Mouse (Mus musculus): ENCODE results near the gene Ngfr. TPM values are rescaled to one million over a fixed set of nuclear protein-coding genes. Genes with fewer than 3 reads are reported as not detected.

Ngfr gene
- polyA plus RNA-seq, 1 experiment: not detected

DNA sequence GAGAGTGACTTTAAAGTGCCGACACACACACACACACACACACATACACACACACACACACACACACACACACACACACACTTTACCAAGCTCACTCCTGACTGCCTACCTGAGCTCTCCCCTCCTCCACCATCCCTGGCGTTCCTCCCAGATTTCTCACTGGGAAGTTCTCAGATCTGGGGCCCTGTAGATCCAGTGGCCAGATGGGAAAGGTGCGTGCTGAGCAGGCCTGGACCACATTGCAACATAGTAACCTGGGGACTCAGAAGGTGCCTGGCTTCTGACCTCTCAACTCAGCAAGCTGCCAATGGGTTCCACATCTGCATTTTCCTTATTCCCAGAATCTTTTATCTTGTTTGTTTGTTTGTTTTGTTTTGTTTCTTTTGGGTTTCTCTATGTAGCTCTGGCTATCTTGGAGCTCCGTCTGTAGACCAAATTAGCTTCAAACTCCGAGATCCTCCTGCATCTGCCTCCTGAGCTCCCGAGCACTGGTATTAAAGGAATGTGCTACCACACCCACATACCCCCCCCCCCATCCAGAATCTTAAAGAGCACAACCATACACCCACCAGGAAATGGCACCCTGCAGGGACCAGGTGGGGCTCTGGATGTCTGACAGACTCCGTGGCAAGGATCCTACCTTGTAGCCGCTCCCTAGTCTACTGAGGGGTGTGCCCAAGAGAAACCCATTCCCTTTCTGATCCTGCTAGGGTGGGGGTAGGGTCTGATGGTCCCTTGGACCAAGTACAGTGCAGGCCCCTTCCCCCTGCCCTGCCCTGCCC is 42.8 kb downstream of the Ngfr start:
- 89% methylated on average over 8 of the region's 8 CpGs for WGBS
- H3K4me1 ChIP-seq (ENCODE audit: control insufficient read depth, insufficient read depth, low read length): no peaks in the 10 kb centered on the region
- TF ChIP-seq CTCF (IDR thresholded peaks at IDR 0.05; ENCODE audit: insufficient read depth, low read depth, low read length) (no peak), POLR2A (IDR thresholded peaks at IDR 0.05; ENCODE audit: insufficient read depth, low read depth, low read length) (no peak)
- no peak overlapping the region for H3K27ac ChIP-seq (ENCODE audit: insufficient read depth, low read depth, low read length)
- H3K4me3 ChIP-seq (ENCODE audit: insufficient read depth, low read depth, low read length): no peak overlapping the region

DNA sequence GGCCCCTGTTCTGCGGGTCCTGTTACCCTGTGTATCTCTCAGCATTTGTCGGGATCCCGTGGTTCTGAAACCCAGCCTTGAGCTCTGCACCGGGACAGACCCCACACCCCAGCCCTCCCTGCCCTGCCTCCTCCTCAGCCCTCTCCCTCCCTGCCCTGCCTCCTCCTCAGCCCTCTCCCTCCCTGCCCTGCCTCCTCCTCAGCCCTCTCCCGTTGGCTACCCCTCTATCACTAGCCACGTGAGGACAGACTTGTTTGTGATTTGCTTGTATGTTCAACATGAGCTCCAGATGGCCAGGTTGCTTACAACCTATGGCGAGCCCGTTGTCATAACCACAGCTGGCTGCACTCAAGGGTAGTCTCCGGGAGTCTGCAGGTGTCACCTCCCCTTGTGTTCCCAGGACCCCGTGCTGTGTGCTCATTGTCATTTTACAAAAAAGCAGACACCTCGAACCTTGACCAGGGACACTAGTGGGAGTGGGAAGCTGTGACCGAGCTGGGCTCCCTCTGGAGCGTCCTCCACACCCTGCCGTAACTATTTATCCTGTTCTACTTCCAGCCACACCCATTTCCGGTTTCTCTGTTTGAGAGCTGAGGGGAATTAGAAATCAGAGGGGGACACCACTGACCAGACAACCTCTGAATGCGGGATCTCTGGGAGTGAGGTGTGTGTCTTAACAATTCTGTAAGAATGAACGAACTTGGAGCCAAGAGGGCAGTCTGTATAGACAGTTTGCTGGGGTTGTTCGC is 46.7 kb downstream of the Ngfr start:
- TF ChIP-seq CTCF (IDR thresholded peaks at IDR 0.05; ENCODE audit: insufficient read depth, low read depth, low read length): no peak
- TF ChIP-seq POLR2A (IDR thresholded peaks at IDR 0.05; ENCODE audit: insufficient read depth, low read depth, low read length): no peak
- peaks cover 8% of the 10 kb centered on the region for H3K4me1 ChIP-seq (ENCODE audit: control insufficient read depth, insufficient read depth, low read length)
- WGBS: 46% methylated on average over 18 of the region's 18 CpGs
- H3K27ac ChIP-seq (ENCODE audit: insufficient read depth, low read depth, low read length): no peak overlapping the region
- no peak overlapping the region for H3K4me3 ChIP-seq (ENCODE audit: insufficient read depth, low read depth, low read length)

- H3K27ac ChIP-seq (ENCODE audit: insufficient read depth, low read depth, low read length): no peak overlapping the region
- WGBS: 58% methylated on average over 15 of the region's 15 CpGs
- H3K4me1 ChIP-seq (ENCODE audit: control insufficient read depth, insufficient read depth, low read length): peaks cover 8% of the 10 kb centered on the region
- H3K4me3 ChIP-seq (ENCODE audit: insufficient read depth, low read depth, low read length): no peak overlapping the region
- TF ChIP-seq POLR2A (IDR thresholded peaks at IDR 0.05; ENCODE audit: insufficient read depth, low read depth, low read length) (no peak), CTCF (IDR thresholded peaks at IDR 0.05; ENCODE audit: insufficient read depth, low read depth, low read length) (no peak)
Measured at GRCm38 (mm10) chr11:95538378-95539104, 49.0 kb downstream of the Ngfr start.

- H3K27ac ChIP-seq (ENCODE audit: insufficient read depth, low read depth, low read length): no peak overlapping the region
- no peak overlapping the region for H3K4me3 ChIP-seq (ENCODE audit: insufficient read depth, low read depth, low read length)
- H3K4me1 ChIP-seq (ENCODE audit: control insufficient read depth, insufficient read depth, low read length): peaks cover 4% of the 10 kb centered on the region; the same call in 1 of the 2 replicates
- WGBS: 24% methylated on average over 24 of the region's 24 CpGs
- TF ChIP-seq CTCF (IDR thresholded peaks at IDR 0.05; ENCODE audit: insufficient read depth, low read depth, low read length): peak; percentile 99
- TF ChIP-seq POLR2A (IDR thresholded peaks at IDR 0.05; ENCODE audit: insufficient read depth, low read depth, low read length): no peak
Measured at GRCm38 (mm10) chr11:95533484-95534160, 53.9 kb downstream of the Ngfr start.

DNA sequence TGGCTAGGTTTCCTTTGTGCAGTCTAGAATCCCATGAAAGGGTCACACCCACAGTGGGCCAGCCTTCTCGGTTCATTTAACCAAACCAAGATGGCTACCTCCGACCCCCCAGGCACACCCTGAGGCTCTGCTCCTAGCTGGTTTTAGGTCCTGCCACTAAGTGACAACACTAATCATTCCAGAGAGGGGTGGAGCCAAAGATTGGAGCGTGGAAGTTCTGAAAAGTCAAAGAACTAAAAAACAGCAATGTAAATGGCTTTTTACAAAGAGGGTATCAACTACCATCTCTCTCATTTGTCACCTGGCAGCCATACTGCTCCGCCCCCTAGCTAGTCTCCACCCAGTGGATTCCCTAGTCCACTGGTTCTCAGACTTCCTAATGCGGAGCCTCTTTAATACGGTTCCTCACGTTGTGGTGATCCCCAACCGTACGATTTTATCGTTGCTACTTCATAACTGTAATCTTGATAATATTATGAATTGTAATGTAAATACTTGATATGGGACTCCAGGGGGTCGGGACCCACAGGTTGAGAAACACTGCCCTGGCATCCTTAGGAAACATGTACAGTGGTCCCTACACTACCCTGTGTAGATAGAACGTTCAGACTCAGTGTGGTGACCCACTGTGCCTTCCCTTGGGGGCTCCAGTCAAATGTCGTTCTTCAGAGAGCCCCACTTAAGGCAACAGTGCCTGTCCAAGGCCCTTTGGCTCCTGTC is 55.0 kb downstream of the Ngfr start:
- Histone ChIP-seq H3K4me3 (ENCODE audit: insufficient read depth, low read depth, low read length) (no peak overlapping the region), H3K4me1 (ENCODE audit: control insufficient read depth, insufficient read depth, low read length) (no peaks in the 10 kb centered on the region), H3K27ac (ENCODE audit: insufficient read depth, low read depth, low read length) (no peak overlapping the region)
- WGBS: 76% methylated on average over 13 of the region's 13 CpGs
- no peak for TF ChIP-seq POLR2A (IDR thresholded peaks at IDR 0.05; ENCODE audit: insufficient read depth, low read depth, low read length)
- no peak for TF ChIP-seq CTCF (IDR thresholded peaks at IDR 0.05; ENCODE audit: insufficient read depth, low read depth, low read length)

- 83% methylated on average over 3 of the region's 3 CpGs for WGBS
- Histone ChIP-seq H3K4me3 (ENCODE audit: insufficient read depth, low read depth, low read length) (no peak overlapping the region), H3K27ac (ENCODE audit: insufficient read depth, low read depth, low read length) (no peak overlapping the region), H3K4me1 (ENCODE audit: control insufficient read depth, insufficient read depth, low read length) (peaks cover 5% of the 10 kb centered on the region)
- no peak for TF ChIP-seq CTCF (IDR thresholded peaks at IDR 0.05; ENCODE audit: insufficient read depth, low read depth, low read length)
- no peak for TF ChIP-seq POLR2A (IDR thresholded peaks at IDR 0.05; ENCODE audit: insufficient read depth, low read depth, low read length)
Measured at GRCm38 (mm10) chr11:95528231-95528630, 59.3 kb downstream of the Ngfr start.

DNA sequence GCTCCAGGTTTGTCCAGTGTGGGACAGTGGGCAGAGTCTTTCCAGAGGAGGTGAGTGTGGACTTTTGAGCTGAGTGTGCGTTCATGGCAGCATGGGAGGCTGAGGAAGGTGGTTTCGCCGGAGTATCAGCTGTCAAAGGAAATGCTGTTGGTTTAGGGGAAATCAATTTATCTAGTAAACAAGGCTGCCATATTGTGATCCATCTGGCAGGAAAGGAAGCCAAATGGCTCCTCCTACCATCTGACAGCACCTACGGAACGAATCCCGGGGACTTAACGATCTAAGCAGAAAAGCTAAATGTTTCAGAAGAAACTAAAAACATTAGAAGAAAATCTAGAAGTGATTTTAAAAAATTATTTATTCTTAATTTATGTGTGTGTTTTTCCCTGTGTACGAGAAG is 60.2 kb downstream of the Ngfr start:
- 83% methylated on average over 8 of the region's 8 CpGs for WGBS
- no peak overlapping the region for H3K27ac ChIP-seq (ENCODE audit: insufficient read depth, low read depth, low read length)
- no peak overlapping the region for H3K4me3 ChIP-seq (ENCODE audit: insufficient read depth, low read depth, low read length)
- peaks cover 5% of the 10 kb centered on the region for H3K4me1 ChIP-seq (ENCODE audit: control insufficient read depth, insufficient read depth, low read length)
- no peak for TF ChIP-seq POLR2A (IDR thresholded peaks at IDR 0.05; ENCODE audit: insufficient read depth, low read depth, low read length)
- TF ChIP-seq CTCF (IDR thresholded peaks at IDR 0.05; ENCODE audit: insufficient read depth, low read depth, low read length): no peak

GRCm38 (mm10) chr11:95521563-95521962 is 66.0 kb downstream of the Ngfr start:
- Histone ChIP-seq H3K4me1 (ENCODE audit: control insufficient read depth, insufficient read depth, low read length) (peaks cover 9% of the 10 kb centered on the region), H3K27ac (ENCODE audit: insufficient read depth, low read depth, low read length) (no peak overlapping the region), H3K4me3 (ENCODE audit: insufficient read depth, low read depth, low read length) (no peak overlapping the region)
- TF ChIP-seq POLR2A (IDR thresholded peaks at IDR 0.05; ENCODE audit: insufficient read depth, low read depth, low read length) (no peak), CTCF (IDR thresholded peaks at IDR 0.05; ENCODE audit: insufficient read depth, low read depth, low read length) (peak; percentile 97)
- WGBS: under 1% methylated on average over 13 of the region's 13 CpGs
